Mouse (Mus musculus) liver, adult 2 months (tissue): ENCODE data around the gene Schip1. TPM values are rescaled to one million over a fixed set of nuclear protein-coding genes. Genes with fewer than 3 reads are reported as not detected.

ENCODE experiments used
- DNase-seq: peaks from one replicate; pipeline ENCODE4 v3.0.0-alpha.2; 2011; ENCODE audit warnings: low read depth, low spot score; ENCODE audit errors: extremely low read depth
- H3K27ac ChIP-seq: fragments of 200-500 bp; replicated peaks from 2 replicates; pipeline ENCODE4 v1.5.1; 2012; ENCODE audit warnings: low read depth, mild to moderate bottlenecking, control low read depth, inconsistent platforms, low read length; ENCODE audit not compliant: insufficient read depth
- H3K27me3 ChIP-seq: fragments of 200-500 bp; 2 replicates; pipeline ENCODE4 v1.6.1; 2012; ENCODE audit warnings: mild to moderate bottlenecking, moderate library complexity, low read length, inconsistent platforms; ENCODE audit not compliant: control insufficient read depth, insufficient read depth
- H3K36me3 ChIP-seq: fragments of 200-500 bp; 2 replicates; pipeline ENCODE4 v1.6.1; 2012; ENCODE audit warnings: low read length, inconsistent platforms; ENCODE audit not compliant: control insufficient read depth, insufficient read depth
- H3K4me1 ChIP-seq: fragments of 200-500 bp; 2 replicates; pipeline ENCODE4 v1.6.1; 2011; ENCODE audit warnings: low read length; ENCODE audit not compliant: control insufficient read depth, insufficient read depth
- H3K4me3 ChIP-seq: fragments of 200-500 bp; 2 replicates; pipeline ENCODE4 v1.5.1; 2011; ENCODE audit warnings: low read depth, mild to moderate bottlenecking, control low read depth, low read length, moderate library complexity; ENCODE audit not compliant: insufficient read depth
- H3K79me2 ChIP-seq: fragments of 200-500 bp; 2 replicates; pipeline ENCODE4 v1.6.1; 2012; ENCODE audit warnings: inconsistent platforms, mild to moderate bottlenecking, low read length, moderate library complexity; ENCODE audit not compliant: control insufficient read depth, insufficient read depth
- H3K9ac ChIP-seq: fragments of 200-500 bp; 2 replicates; pipeline ENCODE4 v1.6.1; 2012; ENCODE audit warnings: low read depth, mild to moderate bottlenecking, control low read depth, inconsistent platforms, low read length
- CTCF ChIP-seq: fragments of 200-500 bp; IDR thresholded peaks from 2 replicates; pipeline ENCODE4 v1.5.1; 2011; ENCODE audit warnings: low read depth, low read length, control low read depth
- POLR2A ChIP-seq: fragments of 200-500 bp; IDR thresholded peaks from 2 replicates; pipeline ENCODE4 v1.6.1; 2011; ENCODE audit warnings: low read length, control low read depth; ENCODE audit not compliant: insufficient read depth; ENCODE audit errors: extremely low read depth
- WGBS: fragments of 180-500 bp; shearing (Covaris S2); methylation state at CpG from one replicate; pipeline ENCODE4 v1.1.7; 2018; 5-methylcytosine and 5-hydroxymethylcytosine counted together
- polyA plus RNA-seq: library from polyadenylated mRNA; depleted of rRNA; stranded (reverse); fragments of >200 nt; gene quantifications from 2 replicates; pipeline ENCODE4 v1.2.3, GENCODE M21; 2012
- total RNA-seq: library from RNA; depleted of rRNA; stranded (reverse); fragments of >200 nt; gene quantifications from 2 replicates; pipeline ENCODE4 v1.2.3, GENCODE M21; 2014

Gene Schip1
- total and polyA plus RNA-seq, 2 experiments, result 0.48 to 1.6 TPM

DNA sequence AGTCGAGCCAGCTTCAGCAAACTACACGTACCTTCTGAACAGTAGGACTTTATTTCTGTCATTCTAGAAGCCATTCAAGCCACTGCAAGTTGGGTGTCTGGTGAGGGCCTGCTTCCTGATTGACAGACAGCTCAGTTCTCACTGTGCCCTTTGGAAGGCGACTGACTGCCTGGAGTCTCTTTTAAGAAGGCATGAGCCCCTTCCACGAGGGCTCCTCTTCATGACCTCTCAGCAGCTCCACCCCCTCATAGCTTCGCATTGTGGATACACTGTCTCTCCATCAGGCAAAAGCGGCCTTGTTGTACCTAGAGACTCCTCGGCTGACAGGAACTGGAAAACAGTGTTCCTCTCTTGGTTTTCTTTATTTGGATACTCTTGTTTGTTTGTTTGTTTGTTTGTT is 504.1 kb downstream of the Schip1 start:
- H3K79me2 ChIP-seq, result no peaks in the 10 kb centered on the region
- H3K36me3 ChIP-seq, result no peaks in the 10 kb centered on the region
- TF ChIP-seq POLR2A, result no peak
- TF ChIP-seq CTCF, result no peak
- WGBS, result 82% methylated on average over 7 of the region's 7 CpGs
- no peak overlapping the region for H3K4me3 ChIP-seq
- H3K27me3 ChIP-seq, result no peaks in the 10 kb centered on the region
- DNase-seq, result no peak
- H3K9ac ChIP-seq, result no peak overlapping the region
- H3K27ac ChIP-seq, result no peak overlapping the region
- no peaks in the 10 kb centered on the region for H3K4me1 ChIP-seq

DNA sequence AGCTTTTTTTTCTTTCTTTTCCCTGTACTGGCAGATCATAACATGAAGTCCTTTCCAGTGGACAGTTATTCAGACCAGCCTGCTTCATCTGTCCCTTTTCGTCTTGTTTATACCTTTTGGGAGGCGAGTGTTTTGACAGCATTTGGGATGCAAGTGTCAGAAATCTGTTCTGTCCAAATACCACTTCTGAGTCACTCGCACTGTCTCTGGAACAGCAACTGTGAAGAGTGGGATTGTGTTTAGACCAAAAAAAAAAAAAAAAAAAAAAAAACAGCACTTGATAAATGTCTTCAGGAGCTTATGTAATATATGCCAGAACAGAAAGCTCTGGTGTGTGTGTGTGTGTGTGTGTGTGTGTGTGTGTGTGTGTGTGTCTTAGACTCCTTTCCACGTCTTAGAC is 505.7 kb downstream of the Schip1 start:
- H3K79me2 ChIP-seq, result no peaks in the 10 kb centered on the region
- no peak overlapping the region for H3K27ac ChIP-seq
- H3K27me3 ChIP-seq, result no peaks in the 10 kb centered on the region
- H3K4me3 ChIP-seq, result no peak overlapping the region
- WGBS, result 92% methylated on average over 4 of the region's 4 CpGs
- H3K4me1 ChIP-seq, result no peaks in the 10 kb centered on the region
- H3K36me3 ChIP-seq, result no peaks in the 10 kb centered on the region
- no peak overlapping the region for H3K9ac ChIP-seq
- TF ChIP-seq POLR2A, result no peak
- no peak for TF ChIP-seq CTCF
- no peak for DNase-seq

DNA sequence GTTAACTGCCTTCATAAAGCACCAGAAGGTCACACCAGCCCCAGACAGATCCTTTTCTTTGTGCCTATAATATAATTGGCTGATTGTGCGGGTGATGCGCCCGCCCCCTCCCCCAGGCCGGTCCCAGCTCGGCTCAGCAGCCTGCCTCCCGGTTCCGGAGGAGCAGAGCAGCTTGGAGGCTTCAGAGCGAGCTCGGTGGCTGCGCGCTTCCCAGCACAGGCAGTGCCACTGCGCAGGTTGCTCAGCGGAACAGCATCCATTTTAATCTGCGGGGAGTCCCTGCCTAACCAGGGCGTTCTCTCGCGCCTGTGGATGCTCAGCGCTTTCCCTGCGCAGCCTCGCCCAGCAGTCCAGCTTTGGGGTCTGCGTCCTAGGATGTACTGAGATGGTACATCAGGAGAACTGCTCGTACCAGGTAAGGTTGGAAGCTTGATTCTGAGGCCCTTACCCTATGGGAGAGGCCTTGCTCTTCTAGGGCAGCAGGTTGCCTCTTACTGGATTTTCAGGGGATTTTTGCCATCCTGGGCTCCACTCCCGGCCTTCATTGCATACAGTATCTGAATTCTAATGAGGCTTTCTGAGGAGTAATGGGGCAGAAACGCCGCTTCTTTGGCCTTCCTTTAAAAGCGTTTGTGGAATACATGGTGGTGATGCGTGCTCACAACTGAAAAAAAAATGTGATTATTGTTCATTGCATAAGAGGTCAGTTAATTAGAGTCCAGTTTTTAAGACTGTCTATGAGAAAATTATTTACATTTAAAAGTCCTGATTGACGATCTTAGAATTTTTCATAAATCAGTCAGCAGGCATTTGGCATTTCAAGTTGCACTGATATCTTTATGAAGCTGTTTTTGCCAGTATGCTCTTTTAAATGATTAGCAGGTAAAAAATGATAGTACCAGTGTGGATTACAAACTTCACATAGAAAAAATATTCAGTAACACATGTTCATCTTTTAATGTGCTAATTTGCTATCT is 507.9 kb downstream of the Schip1 start:
- WGBS, result 32% methylated on average over 28 of the region's 28 CpGs
- no peak for TF ChIP-seq CTCF
- TF ChIP-seq POLR2A, result no peak
- Histone ChIP-seq H3K9ac (no peak overlapping the region), H3K36me3 (no peaks in the 10 kb centered on the region), H3K4me3 (no peak overlapping the region), H3K4me1 (no peaks in the 10 kb centered on the region), H3K79me2 (no peaks in the 10 kb centered on the region), H3K27ac (no peak overlapping the region), H3K27me3 (no peaks in the 10 kb centered on the region)
- no peak for DNase-seq

DNA sequence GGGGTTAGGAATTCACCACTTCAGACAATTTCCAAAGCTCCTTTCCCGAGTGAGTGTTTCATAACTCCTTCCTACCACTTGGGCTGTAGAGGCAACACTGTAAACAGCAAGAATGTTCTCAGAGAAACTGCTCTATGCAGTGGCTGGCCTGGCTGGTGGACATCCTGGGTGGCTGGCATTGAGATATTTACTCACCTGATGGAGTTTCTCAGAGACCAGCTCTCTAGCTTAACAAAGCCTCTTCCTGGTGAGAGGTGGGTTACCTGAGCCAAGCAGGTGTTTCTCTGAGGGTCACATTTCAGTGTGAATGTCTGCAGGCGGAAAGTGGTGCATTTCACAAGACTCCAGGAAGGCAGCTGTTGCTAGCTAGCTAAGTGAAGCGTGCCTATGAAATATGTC is 508.6 kb downstream of the Schip1 start:
- no peak for TF ChIP-seq POLR2A
- TF ChIP-seq CTCF, result no peak
- no peaks in the 10 kb centered on the region for H3K4me1 ChIP-seq
- H3K27me3 ChIP-seq, result no peaks in the 10 kb centered on the region
- H3K9ac ChIP-seq, result no peak overlapping the region
- DNase-seq, result no peak
- 82% methylated on average over 3 of the region's 3 CpGs for WGBS
- H3K36me3 ChIP-seq, result no peaks in the 10 kb centered on the region
- H3K27ac ChIP-seq, result no peak overlapping the region
- no peak overlapping the region for H3K4me3 ChIP-seq
- H3K79me2 ChIP-seq, result no peaks in the 10 kb centered on the region

DNA sequence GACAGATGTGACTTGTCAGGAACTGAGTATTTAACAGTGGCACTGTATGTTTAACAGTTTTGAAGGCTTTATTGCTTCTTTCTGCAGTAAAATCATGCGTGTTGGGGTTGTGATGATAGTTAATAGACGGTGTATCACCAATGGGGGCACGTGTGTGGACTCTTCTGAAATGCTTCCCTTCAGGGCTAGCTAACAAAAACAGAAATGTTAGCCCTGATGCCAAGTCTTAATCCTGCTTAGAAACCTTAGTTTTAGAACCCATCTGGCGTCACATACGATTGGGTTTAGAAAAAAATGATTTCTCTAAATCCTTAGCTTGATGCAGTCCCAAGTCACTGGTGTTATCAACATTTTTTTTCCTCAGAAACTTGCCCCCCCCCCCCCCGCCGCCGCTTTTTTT is 509.5 kb downstream of the Schip1 start:
- DNase-seq, result no peak
- Histone ChIP-seq H3K79me2 (no peaks in the 10 kb centered on the region), H3K9ac (no peak overlapping the region), H3K4me1 (no peaks in the 10 kb centered on the region), H3K36me3 (no peaks in the 10 kb centered on the region), H3K27ac (no peak overlapping the region), H3K27me3 (no peaks in the 10 kb centered on the region), H3K4me3 (no peak overlapping the region)
- 71% methylated on average over 8 of the region's 8 CpGs for WGBS
- TF ChIP-seq CTCF, result no peak
- no peak for TF ChIP-seq POLR2A

DNA sequence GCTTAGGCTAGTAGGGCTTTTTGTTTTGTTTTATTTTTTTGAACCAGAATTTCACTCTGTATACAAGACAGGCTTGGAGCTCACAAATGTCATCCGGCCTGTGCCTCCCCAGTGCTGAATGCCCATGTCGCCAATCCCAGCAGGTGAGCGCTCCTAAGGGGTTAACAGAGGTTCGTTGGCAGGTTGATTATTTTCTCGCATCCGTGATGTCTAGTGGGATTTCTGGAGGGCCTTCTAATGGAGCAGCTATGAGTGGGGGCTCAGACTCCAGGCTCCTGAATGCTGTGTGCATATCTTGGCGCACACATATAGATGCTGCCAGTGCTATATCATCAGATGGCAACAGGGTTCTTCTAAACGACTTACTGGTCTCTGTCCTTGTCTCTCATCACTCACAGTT is 510.0 kb downstream of the Schip1 start:
- 85% methylated on average over 8 of the region's 8 CpGs for WGBS

More for the DNA sequence above, 510.0 kb downstream of the Schip1 start:
- DNase-seq, result no peak
- TF ChIP-seq CTCF (no peak), POLR2A (no peak)
- Histone ChIP-seq H3K27ac (no peak overlapping the region), H3K9ac (no peak overlapping the region), H3K36me3 (no peaks in the 10 kb centered on the region), H3K79me2 (no peaks in the 10 kb centered on the region), H3K4me3 (no peak overlapping the region), H3K4me1 (no peaks in the 10 kb centered on the region), H3K27me3 (no peaks in the 10 kb centered on the region)
